Mouse (Mus musculus) neural tube, embryonic 12.5 days (tissue): ENCODE data around the gene Kcnk13. TPM values are rescaled to one million over a fixed set of nuclear protein-coding genes. Genes with fewer than 3 reads are reported as not detected.
A peak's percentile ranks its signal among the peaks of the same experiment; 100 is the strongest.

Source experiments
- ATAC-seq: fragments of 200-750 bp; cut with Nextera tagmentation; 2 replicates; pipeline ENCODE4 v1.8.0; 2017; ENCODE audit warnings: low read depth, mild to moderate bottlenecking, moderate TSS enrichment, moderate library complexity; ENCODE audit not compliant: low FRiP score
- H3K27ac ChIP-seq: fragments of 300-500 bp; sonication (generic); 2 replicates; pipeline ENCODE4 v1.5.1; 2016
- H3K27me3 ChIP-seq: fragments of 300-500 bp; sonication (generic); replicated peaks from 2 replicates; pipeline ENCODE4 v1.6.1; 2016; ENCODE audit warnings: mild to moderate bottlenecking
- H3K36me3 ChIP-seq: fragments of 300-500 bp; sonication (generic); 2 replicates; pipeline ENCODE4 v1.6.1; 2016; ENCODE audit warnings: mild to moderate bottlenecking
- H3K4me1 ChIP-seq: fragments of 300-500 bp; sonication (generic); 2 replicates; pipeline ENCODE4 v1.6.1; 2016
- H3K4me2 ChIP-seq: fragments of 300-500 bp; sonication (generic); replicated peaks from 2 replicates; pipeline ENCODE4 v1.6.1; 2016; ENCODE audit warnings: mild to moderate bottlenecking
- H3K4me3 ChIP-seq: fragments of 300-500 bp; sonication (generic); 2 replicates; pipeline ENCODE4 v1.5.1; 2016
- H3K9ac ChIP-seq: fragments of 300-500 bp; sonication (generic); 2 replicates; pipeline ENCODE4 v1.6.1; 2016; ENCODE audit warnings: mild to moderate bottlenecking
- H3K9me3 ChIP-seq: fragments of 300-500 bp; sonication (generic); 2 replicates; pipeline ENCODE4 v1.6.1; 2016; ENCODE audit warnings: mild to moderate bottlenecking
- WGBS: fragments of 180-500 bp; shearing (Covaris S2); methylation state at CpG from one replicate; pipeline ENCODE4 v1.1.7; 2016; 5-methylcytosine and 5-hydroxymethylcytosine counted together
- polyA plus RNA-seq: library from polyadenylated mRNA; unstranded; fragments of >200 nt; fragmentation: Nextera tagmentation; extraction: Ambion mirVana; gene quantifications from 2 replicates; pipeline ENCODE4 v1.2.1, GENCODE M21; 2016

The Kcnk13 gene
- polyA plus RNA-seq, 1 experiment from 2014 or later = 0.68 TPM

- Histone ChIP-seq H3K36me3 (no peaks in the 10 kb centered on the region), H3K4me3 (no peak overlapping the region), H3K27ac (no peak overlapping the region)
Observed at GRCm38 (mm10) chr12:100073201-100073672, 108.9 kb downstream of the Kcnk13 start.

GRCm38 (mm10) chr12:100075715-100076114 is 111.4 kb downstream of the Kcnk13 start:
- no peaks in the 10 kb centered on the region for H3K27me3 ChIP-seq
- H3K4me3 ChIP-seq = no peak overlapping the region
- no peaks in the 10 kb centered on the region for H3K9me3 ChIP-seq
- no peak for ATAC-seq
- no peak overlapping the region for H3K27ac ChIP-seq
- H3K4me1 ChIP-seq = no peaks in the 10 kb centered on the region
- H3K4me2 ChIP-seq = no peak overlapping the region
- H3K9ac ChIP-seq = no peak overlapping the region
- H3K36me3 ChIP-seq = no peaks in the 10 kb centered on the region
- 80% methylated on average over 4 of the region's 4 CpGs for WGBS

More at GRCm38 (mm10) chr12:100073201-100073672, 108.9 kb downstream of the Kcnk13 start:
- Histone ChIP-seq H3K4me2 (no peak overlapping the region), H3K4me1 (no peaks in the 10 kb centered on the region), H3K9ac (no peak overlapping the region), H3K9me3 (no peaks in the 10 kb centered on the region), H3K27me3 (no peaks in the 10 kb centered on the region)
- WGBS = 61% methylated on average over 4 of the region's 4 CpGs
- no peak for ATAC-seq

GRCm38 (mm10) chr12:100079636-100080286 is 115.5 kb downstream of the Kcnk13 start:
- no peak overlapping the region for H3K4me3 ChIP-seq
- H3K36me3 ChIP-seq = no peaks in the 10 kb centered on the region
- no peak overlapping the region for H3K27ac ChIP-seq
- no peaks in the 10 kb centered on the region for H3K9me3 ChIP-seq
- 80% methylated on average over 8 of the region's 8 CpGs for whole genome bisulfite sequencing
- H3K27me3 ChIP-seq = no peaks in the 10 kb centered on the region
- H3K9ac ChIP-seq = no peak overlapping the region
- ATAC-seq = no peak
- no peak overlapping the region for H3K4me2 ChIP-seq
- H3K4me1 ChIP-seq = no peaks in the 10 kb centered on the region

GRCm38 (mm10) chr12:100088026-100088425 is 123.7 kb downstream of the Kcnk13 start:
- Histone ChIP-seq H3K36me3 (no peaks in the 10 kb centered on the region), H3K27me3 (no peaks in the 10 kb centered on the region), H3K4me3 (no peak overlapping the region), H3K9ac (no peak overlapping the region), H3K9me3 (no peaks in the 10 kb centered on the region), H3K4me1 (no peaks in the 10 kb centered on the region), H3K4me2 (no peak overlapping the region), H3K27ac (no peak overlapping the region)
- 88% methylated on average over 3 of the region's 3 CpGs for WGBS
- ATAC-seq = no peak

- WGBS = 89% methylated on average over 5 of the region's 5 CpGs
- ATAC-seq = no peak
- H3K4me1 ChIP-seq = no peaks in the 10 kb centered on the region
- no peak overlapping the region for H3K9ac ChIP-seq
- no peaks in the 10 kb centered on the region for H3K36me3 ChIP-seq
- no peaks in the 10 kb centered on the region for H3K9me3 ChIP-seq
- H3K4me3 ChIP-seq = no peak overlapping the region
- H3K27ac ChIP-seq = no peak overlapping the region
- no peak overlapping the region for H3K4me2 ChIP-seq
- H3K27me3 ChIP-seq = no peaks in the 10 kb centered on the region
Observed at GRCm38 (mm10) chr12:100089265-100089664, 125.0 kb downstream of the Kcnk13 start.

- H3K4me3 ChIP-seq = no peak overlapping the region
- H3K4me2 ChIP-seq = no peak overlapping the region
- no peak overlapping the region for H3K27ac ChIP-seq
- no peak overlapping the region for H3K9ac ChIP-seq
- 93% methylated on average over 4 of the region's 4 CpGs for WGBS
- H3K27me3 ChIP-seq = no peaks in the 10 kb centered on the region
- no peaks in the 10 kb centered on the region for H3K36me3 ChIP-seq
- ATAC-seq = no peak
- H3K4me1 ChIP-seq = no peaks in the 10 kb centered on the region
- no peaks in the 10 kb centered on the region for H3K9me3 ChIP-seq
Observed at GRCm38 (mm10) chr12:100090750-100091149, 126.5 kb downstream of the Kcnk13 start.

- H3K4me2 ChIP-seq = no peak overlapping the region
- no peak overlapping the region for H3K9ac ChIP-seq
- no peak overlapping the region for H3K27ac ChIP-seq
- WGBS = 82% methylated on average over 11 of the region's 11 CpGs
- ATAC-seq = no peak
- no peaks in the 10 kb centered on the region for H3K27me3 ChIP-seq
- H3K36me3 ChIP-seq = no peaks in the 10 kb centered on the region
- H3K4me3 ChIP-seq = no peak overlapping the region
- no peaks in the 10 kb centered on the region for H3K4me1 ChIP-seq
- H3K9me3 ChIP-seq = no peaks in the 10 kb centered on the region
Observed at GRCm38 (mm10) chr12:100093046-100093445, 128.7 kb downstream of the Kcnk13 start.

GRCm38 (mm10) chr12:100099971-100100706 is 135.8 kb downstream of the Kcnk13 start:
- H3K9ac ChIP-seq = no peak overlapping the region
- no peaks in the 10 kb centered on the region for H3K27me3 ChIP-seq
- no peak overlapping the region for H3K4me3 ChIP-seq
- H3K27ac ChIP-seq = no peak overlapping the region
- H3K4me2 ChIP-seq = no peak overlapping the region
- H3K4me1 ChIP-seq = no peaks in the 10 kb centered on the region
- no peaks in the 10 kb centered on the region for H3K9me3 ChIP-seq
- WGBS = 55% methylated on average over 3 of the region's 3 CpGs
- no peaks in the 10 kb centered on the region for H3K36me3 ChIP-seq
- no peak for ATAC-seq

GRCm38 (mm10) chr12:100100707-100101030 is 136.4 kb downstream of the Kcnk13 start:
- Histone ChIP-seq H3K36me3 (no peaks in the 10 kb centered on the region), H3K27me3 (no peaks in the 10 kb centered on the region), H3K4me1 (no peaks in the 10 kb centered on the region), H3K9me3 (no peaks in the 10 kb centered on the region), H3K9ac (no peak overlapping the region), H3K4me3 (no peak overlapping the region), H3K27ac (no peak overlapping the region), H3K4me2 (no peak overlapping the region)
- no peak for ATAC-seq
- WGBS = 65% methylated on average over 3 of the region's 3 CpGs

GRCm38 (mm10) chr12:100101651-100102050 is 137.4 kb downstream of the Kcnk13 start:
- Histone ChIP-seq H3K4me2 (no peak overlapping the region), H3K27ac (no peak overlapping the region), H3K4me3 (no peak overlapping the region), H3K27me3 (no peaks in the 10 kb centered on the region), H3K36me3 (no peaks in the 10 kb centered on the region), H3K9ac (no peak overlapping the region), H3K4me1 (no peaks in the 10 kb centered on the region), H3K9me3 (no peaks in the 10 kb centered on the region)
- WGBS = 68% methylated on average over 3 of the region's 3 CpGs
- no peak for ATAC-seq

- no peak overlapping the region for H3K9ac ChIP-seq
- no peak for ATAC-seq
Observed at GRCm38 (mm10) chr12:100104530-100104929, 140.2 kb downstream of the Kcnk13 start.

GRCm38 (mm10) chr12:100106275-100106895 is 142.1 kb downstream of the Kcnk13 start:
- H3K9me3 ChIP-seq = no peaks in the 10 kb centered on the region
- no peak for ATAC-seq
- H3K27ac ChIP-seq = no peak overlapping the region
- no peaks in the 10 kb centered on the region for H3K27me3 ChIP-seq
- H3K4me2 ChIP-seq = peak overlapping the region; percentile 28; the same call in 1 of the 2 replicates
- H3K9ac ChIP-seq = no peak overlapping the region
- H3K4me1 ChIP-seq = peaks cover 8% of the 10 kb centered on the region
- no peaks in the 10 kb centered on the region for H3K36me3 ChIP-seq
- 14% methylated on average over 19 of the region's 20 CpGs for WGBS
- no peak overlapping the region for H3K4me3 ChIP-seq

More at GRCm38 (mm10) chr12:100104530-100104929, 140.2 kb downstream of the Kcnk13 start:
- H3K4me3 ChIP-seq = no peak overlapping the region
- H3K4me2 ChIP-seq = no peak overlapping the region
- H3K27ac ChIP-seq = no peak overlapping the region
- no peaks in the 10 kb centered on the region for H3K27me3 ChIP-seq
- no peaks in the 10 kb centered on the region for H3K36me3 ChIP-seq
- no peaks in the 10 kb centered on the region for H3K4me1 ChIP-seq
- 93% methylated on average over 5 of the region's 5 CpGs for WGBS
- H3K9me3 ChIP-seq = no peaks in the 10 kb centered on the region
